Mouse (Mus musculus): ENCODE data around the gene Tmem213. TPM values are rescaled to one million over a fixed set of nuclear protein-coding genes. Genes with fewer than 3 reads are reported as not detected.

Tmem213 gene
- polyA plus RNA-seq, 1 experiment from 2014 or later: not detected

GRCm38 (mm10) chr6:38120681-38121371, 11.8 kb downstream of the Tmem213 start:
- no peak for ATAC-seq (ENCODE audit: low FRiP score, low read depth)
- H3K27me3 ChIP-seq (replicated peaks): no peaks in the 10 kb centered on the region
- no peaks in the 10 kb centered on the region for H3K9me3 ChIP-seq
- H3K27ac ChIP-seq: no peak overlapping the region
- no peak overlapping the region for H3K9ac ChIP-seq
- 76% methylated on average over 9 of the region's 9 CpGs for WGBS
- H3K4me1 ChIP-seq: no peaks in the 10 kb centered on the region
- peaks cover under 1% of the 10 kb centered on the region; the same call in 1 of the 2 replicates for H3K36me3 ChIP-seq
- H3K4me2 ChIP-seq (replicated peaks): no peak overlapping the region
- H3K4me3 ChIP-seq: no peak overlapping the region

DNA sequence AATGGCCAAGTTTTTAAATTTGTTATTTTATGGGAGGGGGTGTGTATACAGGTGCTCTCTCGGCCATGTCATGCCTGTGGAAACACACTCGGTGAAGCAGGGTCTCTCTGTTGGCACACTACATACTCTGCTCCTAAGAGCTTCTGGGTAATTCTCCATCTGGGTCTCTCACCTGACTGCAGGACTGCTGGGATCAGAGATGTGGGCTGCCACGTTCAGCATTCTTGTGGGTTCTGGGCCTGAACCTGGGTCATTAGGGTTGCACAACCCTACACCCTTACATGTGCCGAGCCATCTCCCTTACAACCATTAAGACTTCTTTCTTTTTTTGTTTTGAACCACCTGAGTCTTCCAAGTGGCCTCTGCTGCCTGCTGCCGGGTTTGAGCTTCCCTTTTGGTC, 12.8 kb downstream of the Tmem213 start:
- WGBS: 81% methylated on average over 5 of the region's 5 CpGs
- Histone ChIP-seq H3K36me3 (peaks cover 8% of the 10 kb centered on the region; the same call in 1 of the 2 replicates), H3K9ac (no peak overlapping the region), H3K27me3 (replicated peaks) (no peaks in the 10 kb centered on the region), H3K9me3 (no peaks in the 10 kb centered on the region), H3K4me3 (no peak overlapping the region), H3K4me2 (replicated peaks) (no peak overlapping the region), H3K4me1 (no peaks in the 10 kb centered on the region), H3K27ac (no peak overlapping the region)
- ATAC-seq (ENCODE audit: low FRiP score, low read depth): no peak

- H3K4me3 ChIP-seq: no peak overlapping the region
- no peaks in the 10 kb centered on the region for H3K9me3 ChIP-seq
- peaks cover 16% of the 10 kb centered on the region for H3K36me3 ChIP-seq
- WGBS: 75% methylated on average over 6 of the region's 6 CpGs
- ATAC-seq (ENCODE audit: low FRiP score, low read depth): no peak
- no peak overlapping the region for H3K9ac ChIP-seq
- no peak overlapping the region for H3K4me2 ChIP-seq (replicated peaks)
- no peaks in the 10 kb centered on the region for H3K4me1 ChIP-seq
- no peak overlapping the region for H3K27ac ChIP-seq
- no peaks in the 10 kb centered on the region for H3K27me3 ChIP-seq (replicated peaks)
Observed at GRCm38 (mm10) chr6:38122791-38123190, 13.7 kb downstream of the Tmem213 start.

- no peak overlapping the region for H3K9ac ChIP-seq
- no peak overlapping the region for H3K27ac ChIP-seq
- ATAC-seq (ENCODE audit: low FRiP score, low read depth): no peak
- H3K4me3 ChIP-seq: no peak overlapping the region
- peaks cover 24% of the 10 kb centered on the region for H3K36me3 ChIP-seq
- no peaks in the 10 kb centered on the region for H3K4me1 ChIP-seq
- H3K27me3 ChIP-seq (replicated peaks): no peaks in the 10 kb centered on the region
- no peaks in the 10 kb centered on the region for H3K9me3 ChIP-seq
- WGBS: 80% methylated on average over 18 of the region's 18 CpGs
- no peak overlapping the region for H3K4me2 ChIP-seq (replicated peaks)
Observed at GRCm38 (mm10) chr6:38123471-38124206, 14.6 kb downstream of the Tmem213 start.

GRCm38 (mm10) chr6:38124207-38124835, 15.3 kb downstream of the Tmem213 start, which contains the start of gene Atp6v0a4:
TSS of gene Atp6v0a4 (minus strand) at chr6:38124586.
- Histone ChIP-seq H3K27ac (no peak within 1 kb of the TSS), H3K4me3 (no peak within 1 kb of the TSS), H3K9ac (no peak within 1 kb of the TSS), H3K4me2 (replicated peaks) (no peak within 1 kb of the TSS), H3K36me3 (peaks cover 27% of the 10 kb centered on the region), H3K9me3 (no peaks in the 10 kb centered on the region), H3K27me3 (replicated peaks) (no peaks in the 10 kb centered on the region), H3K4me1 (no peaks in the 10 kb centered on the region)
- no peak for ATAC-seq (ENCODE audit: low FRiP score, low read depth)
- WGBS: 87% methylated on average over 7 of the region's 7 CpGs

GRCm38 (mm10) chr6:38124882-38125281, 15.8 kb downstream of the Tmem213 start:
- Histone ChIP-seq H3K9ac (no peak overlapping the region), H3K36me3 (peaks cover 29% of the 10 kb centered on the region), H3K4me1 (no peaks in the 10 kb centered on the region), H3K4me2 (replicated peaks) (no peak overlapping the region), H3K4me3 (no peak overlapping the region), H3K27me3 (replicated peaks) (no peaks in the 10 kb centered on the region), H3K9me3 (no peaks in the 10 kb centered on the region), H3K27ac (no peak overlapping the region)
- ATAC-seq (ENCODE audit: low FRiP score, low read depth): no peak
- 94% methylated on average over 5 of the region's 5 CpGs for WGBS

- no peak overlapping the region for H3K4me2 ChIP-seq (replicated peaks)
- no peaks in the 10 kb centered on the region for H3K27me3 ChIP-seq (replicated peaks)
- ATAC-seq (ENCODE audit: low FRiP score, low read depth): no peak
- H3K4me1 ChIP-seq: no peaks in the 10 kb centered on the region
- no peak overlapping the region for H3K27ac ChIP-seq
- WGBS: 94% methylated on average over 3 of the region's 3 CpGs
- no peak overlapping the region for H3K4me3 ChIP-seq
- H3K36me3 ChIP-seq: peaks cover 34% of the 10 kb centered on the region
- H3K9me3 ChIP-seq: no peaks in the 10 kb centered on the region
- H3K9ac ChIP-seq: no peak overlapping the region
Observed at GRCm38 (mm10) chr6:38125462-38125861, 16.4 kb downstream of the Tmem213 start.

- no peak for ATAC-seq (ENCODE audit: low FRiP score, low read depth)
- Histone ChIP-seq H3K4me1 (no peaks in the 10 kb centered on the region), H3K4me2 (replicated peaks) (no peak overlapping the region), H3K9me3 (no peaks in the 10 kb centered on the region), H3K27ac (no peak overlapping the region), H3K4me3 (no peak overlapping the region), H3K36me3 (peaks cover 52% of the 10 kb centered on the region), H3K27me3 (replicated peaks) (no peaks in the 10 kb centered on the region), H3K9ac (no peak overlapping the region)
- WGBS: 91% methylated on average over 14 of the region's 14 CpGs
Observed at GRCm38 (mm10) chr6:38128115-38128514, 19.1 kb downstream of the Tmem213 start.

GRCm38 (mm10) chr6:38129883-38130282, 20.8 kb downstream of the Tmem213 start:
- Histone ChIP-seq H3K4me2 (replicated peaks) (no peak overlapping the region), H3K27me3 (replicated peaks) (no peaks in the 10 kb centered on the region), H3K9ac (no peak overlapping the region), H3K4me3 (no peak overlapping the region), H3K27ac (no peak overlapping the region), H3K9me3 (no peaks in the 10 kb centered on the region), H3K36me3 (peaks cover 56% of the 10 kb centered on the region), H3K4me1 (no peaks in the 10 kb centered on the region)
- ATAC-seq (ENCODE audit: low FRiP score, low read depth): no peak
- WGBS: 96% methylated on average over 5 of the region's 5 CpGs

DNA sequence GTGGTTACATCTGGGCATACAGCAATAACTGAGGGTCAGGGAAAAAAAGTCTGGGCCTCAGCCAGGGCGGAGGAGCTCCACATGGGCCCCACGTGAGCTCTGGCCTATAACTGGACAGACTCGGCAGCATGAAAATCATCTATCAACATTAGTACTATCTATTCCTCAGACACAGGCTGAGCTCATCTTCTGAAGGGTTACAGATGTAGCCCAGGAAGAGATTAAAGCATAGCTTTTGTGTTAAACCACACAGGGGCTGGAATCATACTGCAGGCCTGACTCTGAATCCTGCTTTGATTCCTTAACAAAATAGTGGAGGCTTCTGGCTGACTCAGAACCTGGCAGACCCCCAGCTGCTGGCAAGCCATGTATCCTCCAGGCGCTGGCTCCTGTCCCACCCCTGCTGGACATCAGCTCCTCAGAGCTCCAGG, 22.8 kb downstream of the Tmem213 start:
- Histone ChIP-seq H3K4me1 (no peaks in the 10 kb centered on the region), H3K4me3 (no peak overlapping the region), H3K4me2 (replicated peaks) (no peak overlapping the region), H3K9ac (no peak overlapping the region), H3K9me3 (no peaks in the 10 kb centered on the region), H3K27me3 (replicated peaks) (no peaks in the 10 kb centered on the region), H3K36me3 (peaks cover 66% of the 10 kb centered on the region), H3K27ac (no peak overlapping the region)
- WGBS: 86% methylated on average over 4 of the region's 4 CpGs
- no peak for ATAC-seq (ENCODE audit: low FRiP score, low read depth)

DNA sequence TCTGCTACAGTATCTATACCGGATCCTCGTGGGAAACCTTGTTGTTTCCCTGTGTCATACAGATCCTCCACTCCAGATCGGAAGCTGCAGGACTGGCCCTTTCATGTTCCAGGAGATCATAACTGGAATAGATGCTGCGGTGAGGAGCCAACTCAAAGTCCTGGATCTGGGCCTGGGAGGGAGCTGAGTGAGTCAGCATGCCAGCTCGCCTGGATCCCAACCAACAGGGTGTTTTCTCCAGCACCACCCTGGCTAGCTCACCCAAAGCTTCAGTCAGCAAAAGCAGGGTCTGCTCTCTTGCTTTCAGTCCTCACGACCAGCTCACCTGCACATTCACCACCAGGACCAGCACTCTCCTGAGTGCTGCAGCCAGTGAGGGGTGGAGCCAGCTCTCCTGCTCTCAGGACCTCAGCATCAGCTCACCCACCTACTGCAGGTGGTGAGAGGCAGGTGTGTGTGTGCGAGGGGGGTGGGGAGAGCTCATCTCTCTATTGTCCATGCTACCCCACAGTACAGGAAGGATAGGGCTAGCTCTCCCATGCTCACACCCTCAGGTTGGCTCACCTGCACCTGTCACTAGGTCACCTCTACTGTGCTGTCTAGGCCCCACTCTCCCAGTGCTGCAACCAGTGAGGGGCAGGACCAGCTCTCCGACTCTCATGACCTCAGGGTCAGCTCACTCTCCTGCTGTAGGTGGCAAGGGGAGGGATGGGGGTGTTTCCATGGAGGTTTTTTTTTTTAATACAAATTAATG, 25.9 kb downstream of the Tmem213 start:
- no peak for ATAC-seq (ENCODE audit: low FRiP score, low read depth)
- no peaks in the 10 kb centered on the region for H3K4me1 ChIP-seq
- H3K9me3 ChIP-seq: no peaks in the 10 kb centered on the region
- peaks cover 60% of the 10 kb centered on the region for H3K36me3 ChIP-seq
- H3K27ac ChIP-seq: no peak overlapping the region
- H3K27me3 ChIP-seq (replicated peaks): no peaks in the 10 kb centered on the region
- 88% methylated on average over 8 of the region's 8 CpGs for WGBS
- H3K4me2 ChIP-seq (replicated peaks): no peak overlapping the region
- H3K9ac ChIP-seq: no peak overlapping the region
- no peak overlapping the region for H3K4me3 ChIP-seq

GRCm38 (mm10) chr6:38139086-38139485, 30.0 kb downstream of the Tmem213 start:
- H3K4me3 ChIP-seq: no peak overlapping the region
- whole genome bisulfite sequencing: 98% methylated on average over 3 of the region's 3 CpGs
- no peaks in the 10 kb centered on the region for H3K9me3 ChIP-seq
- H3K27me3 ChIP-seq (replicated peaks): no peaks in the 10 kb centered on the region
- H3K9ac ChIP-seq: no peak overlapping the region
- H3K27ac ChIP-seq: no peak overlapping the region
- ATAC-seq (ENCODE audit: low FRiP score, low read depth): no peak
- no peak overlapping the region for H3K4me2 ChIP-seq (replicated peaks)
- H3K4me1 ChIP-seq: no peaks in the 10 kb centered on the region
- peaks cover 55% of the 10 kb centered on the region for H3K36me3 ChIP-seq

Measured in neural tube, embryonic 12.5 days (tissue).